Mouse (Mus musculus): ENCODE data around the gene Scn3a.

Scn3a gene

GRCm38 (mm10) chr2:65566793-65567787 lies at the start of gene Scn3a:
Gene Scn3a (minus strand): TSS chr2:65567627.
- no peak for DNase-seq (ENCODE audit: low spot score in 2 of 2)

GRCm38 (mm10) chr2:65611887-65612286 lies 44.5 kb upstream of the Scn3a start:
- no peak for DNase-seq (ENCODE audit: low spot score in 2 of 2)

DNA sequence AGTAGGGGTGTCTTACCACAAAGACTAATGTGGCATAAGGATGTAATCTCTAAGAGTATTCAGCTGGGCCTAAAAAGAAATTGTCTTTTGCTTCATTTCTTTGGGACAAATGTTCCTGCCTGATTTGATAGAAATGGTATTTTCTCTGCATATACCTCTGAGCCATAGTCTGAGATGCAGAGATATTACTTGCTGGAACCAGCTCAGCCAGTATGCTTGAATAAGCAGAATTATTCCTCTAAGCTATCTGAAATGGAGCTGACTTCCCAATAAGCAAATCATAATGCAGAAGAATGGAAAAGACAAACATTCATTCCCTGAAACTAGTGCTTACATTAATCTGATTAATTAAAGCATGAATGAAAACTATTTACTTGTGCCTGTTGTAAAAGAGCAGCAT lies 40.4 kb upstream of the Scn3a start:
- no peak for DNase-seq (ENCODE audit: low spot score in 2 of 2)

DNA sequence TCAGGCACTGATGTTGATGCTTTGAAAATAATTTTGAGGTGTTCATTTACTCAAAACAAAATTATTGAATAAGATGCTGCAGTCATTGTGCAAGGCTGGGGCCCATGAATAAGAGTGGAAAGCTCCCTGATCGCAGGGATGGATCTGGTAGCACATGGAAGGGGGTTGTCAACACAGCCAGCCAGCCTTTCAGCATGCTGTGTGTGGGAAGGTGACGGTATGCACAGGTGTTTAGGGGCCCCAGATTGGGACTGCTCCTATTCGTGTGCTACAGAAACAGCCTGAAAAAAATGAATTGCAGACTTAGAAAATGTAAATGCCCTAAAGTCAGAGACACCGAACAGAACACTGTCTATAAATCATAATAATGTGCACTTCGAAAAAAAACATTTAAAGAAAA lies 20.3 kb upstream of the Scn3a start:
- no peak for DNase-seq (ENCODE audit: low spot score in 2 of 2)

DNA sequence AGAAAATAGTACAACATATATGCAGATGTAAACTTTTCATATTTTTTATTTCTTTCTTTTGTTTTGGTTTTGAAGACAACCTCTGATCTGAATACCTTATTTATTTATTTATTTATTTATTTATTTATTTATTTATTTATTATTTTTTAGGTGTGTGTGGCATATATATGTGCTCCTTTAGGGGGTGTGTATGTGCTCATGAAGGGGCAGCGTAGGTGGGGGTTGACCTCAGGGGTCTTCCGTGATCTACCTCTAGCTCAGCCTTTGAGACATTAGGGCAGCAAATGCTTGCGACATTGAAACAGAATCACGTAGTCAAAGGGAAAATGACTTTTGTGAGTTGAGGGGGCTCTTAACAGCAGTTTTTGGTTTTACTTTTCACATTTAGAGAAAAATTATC lies 498 bp upstream of the Scn3a start:
- no peak for DNase-seq (ENCODE audit: low spot score in 2 of 2)

DNA sequence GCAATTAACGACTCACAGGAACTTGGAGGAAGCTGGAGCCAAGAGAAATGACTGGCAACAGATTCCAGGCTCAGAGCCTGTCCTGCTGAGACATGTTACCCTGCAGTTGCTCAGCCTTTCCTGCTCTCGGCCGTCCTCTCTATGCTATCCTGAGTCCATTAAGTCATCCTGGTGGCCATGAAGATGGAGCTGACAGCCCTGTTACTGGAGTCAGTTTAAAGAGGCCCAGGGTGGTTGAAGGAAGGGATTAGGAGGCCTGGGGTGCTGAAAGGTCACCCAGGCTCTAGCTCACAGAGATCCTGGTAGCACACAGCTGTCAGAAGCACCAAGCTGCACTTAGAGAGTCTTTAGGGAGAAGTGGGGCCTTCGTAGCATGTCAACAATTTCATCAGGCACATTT lies 3.5 kb downstream of the Scn3a start:
- no peak for DNase-seq (ENCODE audit: low spot score in 2 of 2)

DNA sequence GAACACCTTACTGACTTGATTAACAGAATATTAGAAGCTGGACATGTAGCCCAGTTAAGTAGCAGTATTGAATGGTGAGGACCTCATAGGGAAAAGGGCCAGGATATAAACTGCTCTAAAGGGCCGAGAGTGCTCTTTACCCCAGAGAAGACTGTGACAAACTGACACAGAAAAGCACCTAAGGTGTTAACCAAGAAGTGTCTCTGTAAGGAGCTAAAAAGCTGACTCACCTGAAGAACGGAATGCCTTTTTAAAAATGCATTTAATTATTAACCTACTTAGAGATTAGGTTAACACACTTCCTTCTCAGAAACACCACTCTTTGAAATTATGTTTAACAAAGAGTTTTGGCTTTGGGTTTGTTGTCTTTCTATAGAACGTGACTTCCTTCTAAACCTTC lies 9.7 kb downstream of the Scn3a start:
- DNase-seq (ENCODE audit: low spot score in 2 of 2) = no peak

DNA sequence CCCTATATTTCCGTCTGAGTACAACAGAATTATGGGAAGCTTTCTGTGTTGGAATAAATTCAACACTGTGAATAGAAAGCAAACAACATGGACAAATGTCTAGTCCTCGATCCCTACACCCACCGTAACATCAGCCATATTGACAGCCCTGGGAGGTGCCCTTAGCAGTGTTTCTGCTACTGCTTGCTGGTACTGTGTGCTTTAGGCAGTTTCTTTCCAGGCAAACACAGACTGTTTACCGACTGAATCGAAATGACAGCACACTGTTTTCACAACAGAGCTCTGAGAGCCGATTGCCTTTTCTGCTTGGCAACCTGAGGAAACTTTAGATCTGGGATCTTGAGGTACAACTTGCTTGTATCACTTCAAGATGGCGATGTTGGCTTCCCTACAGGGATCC lies 12.8 kb downstream of the Scn3a start:
- DNase-seq (ENCODE audit: low spot score in 2 of 2) = no peak

- no peak for DNase-seq (ENCODE audit: low spot score in 2 of 2)
These were observed 14.0 kb downstream of the Scn3a start for GRCm38 (mm10) chr2:65553473-65553872.

GRCm38 (mm10) chr2:65552727-65553126 lies 14.7 kb downstream of the Scn3a start:
- DNase-seq (ENCODE audit: low spot score in 2 of 2) = no peak

DNA sequence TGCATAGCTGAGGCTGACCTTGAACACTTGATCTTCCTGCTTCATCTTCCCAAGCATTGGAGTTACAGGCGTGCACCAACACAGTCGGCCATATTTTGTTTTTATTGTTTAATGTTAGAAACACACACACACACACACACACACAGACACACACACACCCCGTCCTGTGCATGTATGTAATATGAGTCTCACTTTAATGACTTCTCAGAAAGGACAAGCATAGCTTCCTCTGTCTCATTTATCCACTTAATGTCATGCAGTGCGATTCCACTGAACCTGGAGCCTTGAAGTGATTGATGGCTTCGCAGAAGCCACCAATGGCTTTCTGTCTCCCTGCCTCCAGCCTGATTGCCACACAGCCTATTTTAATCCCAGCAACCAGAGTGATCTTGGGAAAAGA lies 15.2 kb downstream of the Scn3a start:
- DNase-seq (ENCODE audit: low spot score in 2 of 2) = no peak

DNA sequence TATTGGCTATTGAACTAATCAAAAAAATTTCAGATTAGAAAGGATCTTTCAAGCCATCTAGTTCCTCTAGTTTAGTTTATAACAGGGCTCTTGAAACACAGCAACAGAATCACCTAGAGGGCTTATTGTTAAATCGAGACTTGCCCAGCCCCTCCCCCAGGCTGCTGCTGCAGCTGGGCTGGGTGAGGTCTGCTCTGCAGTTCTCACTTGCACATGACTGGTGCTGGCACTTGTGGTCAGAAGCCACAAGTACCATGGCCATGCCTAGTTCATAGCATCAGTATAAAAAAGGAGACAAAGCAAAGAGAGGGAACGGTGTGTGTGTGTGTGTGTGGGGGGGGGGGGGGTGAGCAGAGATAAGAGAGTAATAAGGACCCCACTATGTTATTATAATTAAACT lies 15.7 kb downstream of the Scn3a start:
- peak in 1 of 2 experiments; percentile 10 for DNase-seq (ENCODE audit: low spot score in 2 of 2)

- DNase-seq (ENCODE audit: low spot score in 2 of 2) = no peak
These were observed 16.9 kb downstream of the Scn3a start for GRCm38 (mm10) chr2:65550564-65550963.

DNA sequence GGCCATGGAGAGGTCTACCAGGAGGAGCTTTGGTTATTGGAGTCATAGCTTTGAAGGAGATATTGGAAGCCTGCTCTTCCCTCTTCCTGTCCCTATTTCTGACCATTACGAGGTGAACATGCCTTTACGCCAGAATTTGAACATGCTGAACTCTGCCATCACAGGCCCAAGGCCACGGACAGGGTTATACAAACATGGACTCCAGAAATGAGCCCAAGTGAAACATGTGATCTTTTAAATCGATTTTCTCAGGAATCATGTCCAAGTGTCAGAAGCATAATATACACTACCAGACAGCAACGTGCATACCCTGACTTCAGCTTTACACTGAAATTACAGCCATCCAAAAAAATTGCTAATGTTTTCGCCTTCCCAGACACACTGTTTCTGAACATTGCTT lies 18.8 kb downstream of the Scn3a start:
- no peak for DNase-seq (ENCODE audit: low spot score in 2 of 2)

DNA sequence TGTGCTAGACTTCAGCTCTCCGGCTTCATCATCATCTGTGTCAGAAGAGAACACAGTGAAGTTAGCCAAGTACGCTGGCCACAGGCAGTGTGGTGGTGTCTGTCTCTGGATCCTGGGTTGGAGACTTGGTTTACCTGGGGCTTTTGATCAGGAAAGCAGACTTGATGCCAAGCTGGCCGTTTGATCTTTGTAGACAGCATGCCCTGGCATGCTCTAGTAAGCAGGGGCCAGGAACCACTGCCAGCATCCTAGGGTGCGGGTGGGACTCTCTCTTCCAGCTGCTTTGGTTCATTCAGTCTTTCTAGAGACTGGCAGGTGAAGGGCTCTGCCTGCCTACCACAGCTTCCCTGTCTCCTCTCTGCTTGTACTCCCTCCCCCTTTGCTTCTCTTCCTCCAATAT lies 20.1 kb downstream of the Scn3a start:
- no peak for DNase-seq (ENCODE audit: low spot score in 2 of 2)

DNA sequence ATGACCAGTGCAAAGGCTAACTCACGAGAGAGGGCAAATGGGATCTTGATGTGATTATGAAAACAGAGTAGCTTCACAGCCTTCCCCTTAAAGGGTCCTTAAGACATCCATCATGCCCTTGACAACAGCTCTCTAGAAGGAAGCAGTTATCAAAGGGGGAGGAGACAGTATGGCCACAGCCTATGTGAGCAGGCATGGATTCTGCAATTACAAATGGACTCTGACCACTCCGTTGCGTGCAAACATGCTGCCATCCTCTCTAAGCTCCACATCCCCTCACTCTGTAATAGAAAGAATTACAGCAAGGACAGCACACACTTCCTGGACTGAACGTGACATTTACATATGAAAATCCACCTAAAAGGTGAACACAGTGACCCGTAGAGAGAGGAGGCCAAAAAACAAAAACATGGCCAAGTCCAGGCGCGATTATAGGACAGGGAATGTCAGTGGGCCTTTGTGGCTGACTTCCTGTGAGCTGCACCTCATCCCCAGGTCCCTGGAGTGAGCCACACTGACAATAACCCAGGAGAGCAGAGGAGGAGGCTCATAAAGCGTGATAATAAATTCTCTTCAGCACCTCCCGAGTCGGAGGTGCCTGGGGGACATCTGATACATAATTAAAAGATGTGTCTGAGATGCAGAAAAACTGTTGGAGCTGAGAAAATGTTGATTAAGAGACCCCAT lies 24.4 kb downstream of the Scn3a start:
- DNase-seq (ENCODE audit: low spot score in 2 of 2) = no peak

- DNase-seq (ENCODE audit: low spot score in 2 of 2) = no peak
These were observed 25.6 kb downstream of the Scn3a start for GRCm38 (mm10) chr2:65541781-65542180.

- no peak for DNase-seq (ENCODE audit: low spot score in 2 of 2)
These were observed 29.0 kb downstream of the Scn3a start for GRCm38 (mm10) chr2:65538436-65538835.

DNA sequence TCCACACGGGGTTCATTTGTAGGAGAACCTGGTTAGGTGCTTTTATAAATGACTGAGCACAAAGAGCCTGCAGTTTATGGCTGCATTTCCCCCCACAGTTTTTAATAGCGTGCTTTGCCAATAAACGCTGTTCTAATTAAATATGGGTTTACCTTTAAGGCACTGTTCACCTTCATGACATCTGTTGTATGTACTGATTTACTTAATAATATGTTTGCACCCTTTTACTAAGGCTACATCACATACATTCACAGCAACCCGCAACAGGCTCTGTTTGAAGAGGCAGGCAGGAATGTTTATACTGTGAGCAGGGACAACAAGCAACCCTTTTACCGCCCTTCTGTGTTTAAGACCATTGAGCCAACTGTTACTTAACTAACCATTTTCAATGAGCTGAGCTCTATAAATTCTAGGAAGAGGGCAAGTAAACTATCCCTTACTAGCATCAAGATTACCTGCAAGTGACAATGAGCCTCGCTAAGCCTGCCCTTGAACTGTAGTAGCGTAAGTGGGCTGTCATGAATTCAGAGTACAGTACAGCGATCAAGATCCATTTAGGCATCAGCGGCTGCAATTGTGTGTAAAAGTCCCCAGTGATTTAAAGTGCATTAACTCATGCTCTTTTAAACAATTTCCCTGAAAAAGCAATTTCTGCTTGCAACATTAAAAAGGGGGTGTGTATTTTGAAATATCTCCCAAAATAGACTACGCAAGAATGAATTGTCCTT lies 35.1 kb downstream of the Scn3a start:
- no peak for DNase-seq (ENCODE audit: low spot score in 2 of 2)

- DNase-seq (ENCODE audit: low spot score in 2 of 2) = no peak
These were observed 38.3 kb downstream of the Scn3a start for GRCm38 (mm10) chr2:65529148-65529547.

DNA sequence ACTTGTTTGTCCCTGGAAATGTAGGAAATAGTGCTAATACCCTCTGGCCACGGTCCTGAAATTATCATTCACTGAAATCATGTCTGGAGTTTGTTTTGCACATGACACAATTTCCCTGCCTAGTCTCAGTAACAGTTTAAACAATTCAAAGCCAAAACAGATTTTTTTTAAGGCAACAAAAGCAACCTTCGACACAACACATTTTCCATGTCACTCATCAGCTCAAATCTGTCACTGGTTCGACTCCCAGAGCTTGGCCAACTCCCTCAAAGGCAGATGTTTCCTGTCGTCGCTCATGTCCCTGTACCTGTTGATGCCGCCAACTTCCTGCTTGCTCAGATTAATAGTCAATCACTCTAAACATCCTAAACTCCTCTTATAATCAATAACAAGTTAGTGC lies 50.7 kb downstream of the Scn3a start:
- DNase-seq (ENCODE audit: low spot score in 2 of 2) = no peak

DNA sequence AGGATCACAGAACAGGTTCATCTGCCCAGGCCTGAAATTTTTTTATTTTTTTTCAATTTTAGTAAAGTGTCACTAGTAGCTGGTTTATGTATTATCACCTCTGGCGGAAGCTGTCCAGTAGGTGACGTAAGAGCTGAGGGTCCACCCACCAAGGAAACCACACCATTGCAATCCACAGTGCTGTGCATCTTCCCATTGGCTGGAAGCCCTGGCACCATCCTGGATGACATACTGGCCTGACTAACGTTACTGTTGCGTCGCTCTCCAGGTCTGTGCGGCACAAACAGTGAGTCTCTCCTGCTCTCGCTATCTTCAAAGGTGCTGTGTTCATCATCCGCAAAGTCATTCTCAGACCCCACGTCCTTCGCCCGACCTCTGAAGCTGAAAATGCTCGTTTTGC lies 59.2 kb downstream of the Scn3a start:
- no peak for DNase-seq (ENCODE audit: low spot score in 2 of 2)
